Mouse (Mus musculus) spleen, postnatal 14 days (tissue): ENCODE measurements around the gene Rgma.

Experiments used
- DNase-seq, 2 experiments: peaks; one replicate each; pipeline ENCODE4 v3.0.0; 2021 to 2022; ENCODE audit warnings: low spot score in 2 of 2

The Rgma gene

GRCm38 (mm10) chr7:73433637-73434335, 58.5 kb downstream of the Rgma start:
- no peak for DNase-seq

DNA sequence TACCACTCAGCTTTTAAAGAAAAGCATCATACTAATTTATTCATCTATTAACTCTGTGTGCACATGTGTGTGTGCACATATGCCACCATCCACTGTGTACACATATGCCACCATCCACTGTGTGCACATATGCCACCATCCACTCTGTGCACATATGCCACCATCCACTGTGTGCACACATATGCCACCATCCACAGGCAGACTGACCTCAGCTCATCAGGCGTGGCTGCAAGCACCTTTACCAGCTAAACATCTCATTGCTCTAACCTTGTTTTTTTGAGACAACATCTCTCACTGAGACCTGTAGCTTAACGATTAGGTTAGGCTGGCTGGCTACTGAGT, 59.0 kb downstream of the Rgma start:
- no peak for DNase-seq

- DNase-seq = no peak
Measured at GRCm38 (mm10) chr7:73435685-73436084, 60.4 kb downstream of the Rgma start.

DNA sequence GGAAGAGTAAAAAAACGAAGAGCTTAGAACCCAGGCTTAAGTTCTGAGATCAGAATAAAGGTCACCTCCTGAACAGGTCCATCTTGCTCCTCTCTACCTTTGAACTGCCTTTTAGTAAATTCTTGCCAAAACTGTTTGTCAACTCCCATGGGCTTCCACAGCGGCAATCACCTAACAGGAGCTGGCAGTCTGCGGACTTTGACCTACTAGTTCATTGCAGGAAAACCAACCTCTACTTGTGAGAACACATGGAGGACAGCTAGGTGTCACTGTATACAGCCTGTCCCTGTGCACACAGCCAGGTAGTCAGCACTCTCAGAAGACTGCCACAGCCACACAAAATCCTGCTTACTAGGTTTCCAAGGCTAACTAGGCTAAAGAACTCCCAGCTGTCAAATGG, 66.5 kb downstream of the Rgma start:
- DNase-seq = no peak

DNA sequence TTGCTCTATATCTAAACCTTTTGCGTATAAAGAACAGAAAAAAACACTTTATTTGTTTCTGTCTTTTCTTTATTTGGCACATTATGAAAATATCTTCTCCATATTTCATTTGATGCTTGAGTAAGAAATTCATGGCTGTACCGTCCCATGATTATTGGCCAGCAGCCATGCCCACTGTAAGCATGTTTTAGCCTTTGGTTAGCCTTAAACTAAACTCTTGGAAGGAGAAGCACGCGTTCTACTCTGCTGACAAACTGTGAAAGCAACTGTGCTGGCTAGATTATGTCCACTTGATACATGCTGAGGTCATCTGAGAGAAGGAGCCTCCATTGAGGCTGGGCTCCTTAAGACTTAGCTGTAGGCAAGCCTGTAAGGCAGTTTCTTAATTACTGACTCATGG, 66.9 kb downstream of the Rgma start:
- no peak for DNase-seq

- no peak for DNase-seq
Measured at GRCm38 (mm10) chr7:73451594-73451993, 76.3 kb downstream of the Rgma start.

GRCm38 (mm10) chr7:73452187-73452808, 77.0 kb downstream of the Rgma start:
- no peak for DNase-seq

GRCm38 (mm10) chr7:73454113-73454512, 78.8 kb downstream of the Rgma start:
- DNase-seq = no peak

GRCm38 (mm10) chr7:73463546-73463945, 88.2 kb downstream of the Rgma start:
- no peak for DNase-seq

DNA sequence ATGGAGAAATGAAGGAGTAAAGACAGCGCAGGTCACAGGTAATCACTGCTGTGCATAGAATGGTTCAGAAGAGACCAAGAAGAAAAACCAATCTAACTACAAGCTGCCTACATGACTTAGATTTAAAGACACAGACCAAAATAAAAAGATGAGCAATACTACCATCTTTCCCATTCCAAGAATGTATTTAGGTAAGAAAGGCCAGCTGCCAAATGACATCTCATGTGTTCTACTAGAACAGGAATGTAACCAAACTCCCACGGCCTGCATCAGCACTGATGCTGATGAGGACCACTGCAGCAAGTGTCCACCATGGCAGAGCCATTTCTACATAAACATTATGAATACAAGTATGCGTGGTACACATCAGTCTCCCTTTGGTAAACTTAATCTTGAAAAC, 92.4 kb downstream of the Rgma start:
- no peak for DNase-seq
